Mouse (Mus musculus): ENCODE results near the gene Cacna1d. TPM values are rescaled to one million over a fixed set of nuclear protein-coding genes. Genes with fewer than 3 reads are reported as not detected.

Cacna1d gene
- polyA plus RNA-seq, 1 experiment: 3.2 TPM

- 95% methylated on average over 4 of the region's 4 CpGs for WGBS
Observed at GRCm38 (mm10) chr14:29994976-29995375, 496.3 kb downstream of the Cacna1d start.

More at GRCm38 (mm10) chr14:29994976-29995375, 496.3 kb downstream of the Cacna1d start:
- Histone ChIP-seq H3K36me3 (ENCODE audit: control insufficient read depth, insufficient read depth, low read length) (peaks cover 35% of the 10 kb centered on the region), H3K4me1 (ENCODE audit: control insufficient read depth, insufficient read depth, insufficient read length) (no peaks in the 10 kb centered on the region), H3K27me3 (ENCODE audit: control insufficient read depth, insufficient read depth, low read length) (no peaks in the 10 kb centered on the region), H3K4me3 (ENCODE audit: extremely low read depth, insufficient read depth, insufficient read length) (no peak overlapping the region), H3K27ac (ENCODE audit: insufficient read depth, low read length) (no peak overlapping the region)
- TF ChIP-seq CTCF (IDR thresholded peaks at IDR 0.05; ENCODE audit: extremely low read depth, insufficient read depth, insufficient read length, insufficient replicate concordance): no peak
- no peak for TF ChIP-seq POLR2A (IDR thresholded peaks at IDR 0.05; ENCODE audit: low read depth, low read length)
- no peak for DNase-seq (ENCODE audit: low read depth in 1 of 2, low spot score in 2 of 2)

Other genes with a start within 250 kb of the Cacna1d start
- gene Dcp1a, start 11.9 kb downstream of the Cacna1d start, polyA plus RNA-seq (2012; rRNA removed): 37.8 and 44.0 TPM in 2 replicates
- gene Tkt, start 56.9 kb upstream of the Cacna1d start, polyA plus RNA-seq (2012; rRNA removed): 149 and 160 TPM in 2 replicates
- gene Prkcd, start 134.8 kb upstream of the Cacna1d start, polyA plus RNA-seq (2012; rRNA removed): 187 and 226 TPM in 2 replicates
- gene Rft1, start 162.9 kb upstream of the Cacna1d start, polyA plus RNA-seq (2012; rRNA removed): 8.5 and 8.6 TPM in 2 replicates
- 1.2 and 1.3 TPM in 2 replicates for gene Sfmbt1, start 223.4 kb upstream of the Cacna1d start, polyA plus RNA-seq (2012; rRNA removed)